Comparison of ENCODE assay signal across 10 mouse cellular contexts in the genomic region with DNA sequence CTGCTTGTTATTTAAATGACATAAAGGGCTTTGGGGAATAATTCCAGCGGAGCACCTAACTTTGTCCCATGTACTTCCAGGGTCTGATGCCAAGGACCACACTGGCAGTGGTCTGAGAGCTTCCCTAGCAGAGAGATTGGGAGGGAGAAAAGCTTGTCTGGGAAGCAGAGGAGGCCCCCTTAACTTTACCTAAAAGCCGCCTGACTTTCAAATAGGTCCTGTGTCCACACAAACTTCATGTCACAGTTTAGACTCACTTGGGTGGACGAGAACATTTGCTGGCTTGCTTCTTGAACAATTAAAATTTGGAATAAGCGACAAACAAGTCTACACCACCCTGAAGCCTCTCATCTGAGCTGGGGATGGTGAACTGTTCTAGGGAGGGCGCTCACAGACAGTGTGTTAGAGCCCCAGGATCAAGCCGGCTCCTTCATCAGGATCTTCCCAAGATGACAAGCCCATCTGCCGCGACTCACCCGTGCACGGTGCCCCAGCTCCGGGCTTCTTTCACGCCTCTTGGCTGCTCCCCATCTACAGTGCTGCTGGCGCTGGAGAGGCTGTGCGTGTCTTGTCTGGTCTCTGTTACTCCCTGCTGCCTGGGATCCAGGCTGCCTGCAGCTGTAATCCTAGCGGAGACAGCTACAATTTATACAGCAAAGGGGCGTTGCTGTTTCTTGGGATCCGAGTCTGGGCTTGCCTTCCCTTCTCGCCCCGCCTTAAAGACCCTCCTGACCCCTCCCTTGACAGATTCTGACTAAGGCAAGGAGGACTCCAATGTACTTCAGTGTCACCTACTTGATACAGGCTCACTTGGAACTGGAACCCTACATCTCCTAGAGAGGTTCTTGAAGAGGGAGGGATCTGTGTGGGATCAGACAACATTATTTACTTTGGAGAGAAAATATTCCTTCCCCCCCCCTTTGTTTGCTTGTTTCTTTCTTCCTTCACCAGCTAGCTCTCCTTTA. TPM values are rescaled to one million over a fixed set of nuclear protein-coding genes. Genes with fewer than 3 reads are reported as not detected.
DNase-seq lines count a peak whose midpoint lies in the region; ATAC-seq and TF ChIP-seq lines count a peak whose summit lies in the region.
"Had no signal": no experiment of that assay in that cellular context is flagged by ENCODE, and none has a peak within 500 bp of the region (broad histone marks: within the 10 kb centered on the region; RNA-seq: fewer than 3 reads in every experiment).

TSS of gene Agtr1b (minus strand) at position 620 of the 965 bp plus-strand sequence.

- DNase-seq in heart, adult 18-20 months: no peak
- peak; percentile 48 for DNase-seq in R1 (ENCODE audit: low read depth, low spot score)
- DNase-seq in hindbrain, postnatal 0 days (ENCODE audit: low spot score): peak; percentile 48
- DNase-seq in midbrain, postnatal 0 days (ENCODE audit: low spot score): peak; percentile 35
- no peak for DNase-seq in thymus, postnatal 14 days
- no peak for DNase-seq in ovary, postnatal 36 days (ENCODE audit: low spot score)

- WGBS in heart, embryonic 14.5 days: 11% methylated on average over 19 of the region's 19 CpGs
- 11% methylated on average over 19 of the region's 19 CpGs for WGBS in embryonic facial prominence, embryonic 12.5 days
- 10% methylated on average over 19 of the region's 19 CpGs for WGBS in hindbrain, postnatal 0 days
- WGBS in midbrain, postnatal 0 days: 9% methylated on average over 19 of the region's 19 CpGs

- H3K27ac ChIP-seq in heart, embryonic 14.5 days (replicated peaks in 1 of 2; ENCODE audit: control insufficient read depth in 1 of 2, insufficient read depth in 1 of 2, low read depth in 2 of 2, low read length in 2 of 2): no peak within 1 kb of the TSS
- H3K27ac ChIP-seq in embryonic facial prominence, embryonic 12.5 days: no peak within 1 kb of the TSS
- no peak within 1 kb of the TSS for H3K27ac ChIP-seq in hindbrain, postnatal 0 days
- H3K27ac ChIP-seq in midbrain, postnatal 0 days (ENCODE audit: low read depth, low read length): no peak within 1 kb of the TSS

- H3K27me3 ChIP-seq in heart, embryonic 14.5 days (ENCODE audit: control insufficient read depth, insufficient read depth, low read length): no peaks in the 10 kb centered on the region
- no peaks in the 10 kb centered on the region for H3K27me3 ChIP-seq in embryonic facial prominence, embryonic 12.5 days
- no peaks in the 10 kb centered on the region for H3K27me3 ChIP-seq in hindbrain, postnatal 0 days (ENCODE audit: insufficient read depth, low read length)
- no peaks in the 10 kb centered on the region for H3K27me3 ChIP-seq in midbrain, postnatal 0 days (ENCODE audit: insufficient read depth, low read length)

- no peaks in the 10 kb centered on the region for H3K36me3 ChIP-seq in heart, embryonic 14.5 days (ENCODE audit: control insufficient read depth, insufficient read depth, low read length)
- no peaks in the 10 kb centered on the region for H3K36me3 ChIP-seq in embryonic facial prominence, embryonic 12.5 days
- no peaks in the 10 kb centered on the region for H3K36me3 ChIP-seq in hindbrain, postnatal 0 days (ENCODE audit: insufficient read depth, low read length)
- no peaks in the 10 kb centered on the region for H3K36me3 ChIP-seq in midbrain, postnatal 0 days (ENCODE audit: insufficient read depth, low read length)

- ATAC-seq in heart, embryonic 14.5 days (ENCODE audit: insufficient number of reproducible peaks, insufficient read depth, low FRiP score, low read depth): no peak
- ATAC-seq in embryonic facial prominence, embryonic 12.5 days (ENCODE audit: insufficient number of reproducible peaks, insufficient read depth, low FRiP score, low TSS enrichment): peak; percentile 83; the same call in 1 of the 2 replicates
- peak; percentile 89 for ATAC-seq in hindbrain, postnatal 0 days
- ATAC-seq in midbrain, postnatal 0 days (ENCODE audit: low FRiP score): peak; percentile 71; the same call in 1 of the 2 replicates
- ATAC-seq: Patski had no signal

- peak within 1 kb of the TSS; percentile 64 for H3K4me2 ChIP-seq in heart, embryonic 14.5 days (ENCODE audit: low read length)
- H3K4me2 ChIP-seq in embryonic facial prominence, embryonic 12.5 days (replicated peaks): peak within 1 kb of the TSS; percentile 51
- H3K4me2 ChIP-seq in hindbrain, postnatal 0 days (ENCODE audit: low read depth, low read length): peak within 1 kb of the TSS; percentile 63
- peak within 1 kb of the TSS; percentile 43 for H3K4me2 ChIP-seq in midbrain, postnatal 0 days (ENCODE audit: low read depth, low read length, poor library complexity, severe bottlenecking)

- H3K4me3 ChIP-seq in heart, embryonic 14.5 days (ENCODE audit: control insufficient read depth in 1 of 2, insufficient read depth in 1 of 2, low read depth in 1 of 2, low read length in 2 of 2): peak within 1 kb of the TSS; percentile 25 to 29
- H3K4me3 ChIP-seq in embryonic facial prominence, embryonic 12.5 days: peak within 1 kb of the TSS; percentile 30
- peak within 1 kb of the TSS; percentile 33 for H3K4me3 ChIP-seq in hindbrain, postnatal 0 days (ENCODE audit: low read length)
- peak within 1 kb of the TSS; percentile 26 for H3K4me3 ChIP-seq in midbrain, postnatal 0 days (ENCODE audit: low read depth, low read length)

- H3K4me1 ChIP-seq in heart, embryonic 14.5 days (ENCODE audit: control insufficient read depth in 2 of 2, insufficient read depth in 2 of 2, low read length in 2 of 2): no peaks in the 10 kb centered on the region
- no peaks in the 10 kb centered on the region for H3K4me1 ChIP-seq in embryonic facial prominence, embryonic 12.5 days
- H3K4me1 ChIP-seq in hindbrain, postnatal 0 days (ENCODE audit: insufficient read depth, low read length): no peaks in the 10 kb centered on the region
- no peaks in the 10 kb centered on the region for H3K4me1 ChIP-seq in midbrain, postnatal 0 days (ENCODE audit: insufficient read depth, low read length)

- no peak for TF ChIP-seq CTCF in hindbrain, postnatal 0 days (IDR thresholded peaks at IDR 0.05; ENCODE audit: low read depth)
- TF ChIP-seq CTCF in midbrain, postnatal 0 days (IDR thresholded peaks at IDR 0.05): no peak

- H3K9me3 ChIP-seq in heart, embryonic 14.5 days (ENCODE audit: control insufficient read depth, low read length): no peaks in the 10 kb centered on the region
- no peaks in the 10 kb centered on the region for H3K9me3 ChIP-seq in embryonic facial prominence, embryonic 12.5 days
- no peaks in the 10 kb centered on the region for H3K9me3 ChIP-seq in hindbrain, postnatal 0 days (ENCODE audit: low read length)
- H3K9me3 ChIP-seq in midbrain, postnatal 0 days (ENCODE audit: low read length): no peaks in the 10 kb centered on the region

- no peak within 1 kb of the TSS; the same call in 1 of the 2 replicates for H3K9ac ChIP-seq in heart, embryonic 14.5 days (ENCODE audit: low read length)
- no peak within 1 kb of the TSS for H3K9ac ChIP-seq in embryonic facial prominence, embryonic 12.5 days
- H3K9ac ChIP-seq in hindbrain, postnatal 0 days (replicated peaks; ENCODE audit: low read length): 0 out of 2 replicates have a peak within 1 kb of the TSS, but pooled peaks have one; percentile 43
- H3K9ac ChIP-seq in midbrain, postnatal 0 days (replicated peaks; ENCODE audit: low read length, poor library complexity, severe bottlenecking): no peak within 1 kb of the TSS; the same call in 1 of the 2 replicates

RNA-seq across cellular contexts. Expression of gene Agtr1b, which starts in this region (rescaled TPM):
- not detected in 2 replicates for polyA plus RNA-seq in heart, embryonic 14.5 days (2014; fragmentation: Nextera tagmentation; extraction: Ambion mirVana)
- not detected for total RNA-seq in heart, adult 18-20 months (2021)
- 0.10 and 0.12 TPM in 2 replicates for polyA plus RNA-seq in embryonic facial prominence, embryonic 12.5 days (2016; fragmentation: Nextera tagmentation; extraction: Ambion mirVana)
- 0.21 TPM in 1 of 2 replicates, not detected in the other for total RNA-seq in hindbrain, postnatal 0 days (2014; rRNA removed)
- 0.31 and 0.34 TPM in 2 replicates for polyA plus RNA-seq in hindbrain, postnatal 0 days (2015; fragmentation: Nextera tagmentation; extraction: Ambion mirVana)
- 0.11 TPM in 1 of 2 replicates, not detected in the other for total RNA-seq in midbrain, postnatal 0 days (2014; rRNA removed)
- polyA plus RNA-seq in midbrain, postnatal 0 days (2015; fragmentation: Nextera tagmentation; extraction: Ambion mirVana): 0.16 and 0.37 TPM in 2 replicates
- total RNA-seq: hematopoietic stem cell, adult 5-6 weeks had no signal
- polyA plus RNA-seq: Patski had no signal

Comparison
In these comparisons a context has a peak if more than half of its experiments do, and no peak if none do; other contexts are left out.
1. Peak in ATAC-seq, H3K4me3 ChIP-seq and H3K4me2 ChIP-seq in embryonic facial prominence, embryonic 12.5 days; RNA of the gene not detected or under 1 TPM.
2. Peak in DNase-seq, ATAC-seq, H3K4me3 ChIP-seq, H3K9ac ChIP-seq and H3K4me2 ChIP-seq in hindbrain, postnatal 0 days; RNA of the gene not detected or under 1 TPM.
3. Peak in DNase-seq, ATAC-seq, H3K4me3 ChIP-seq and H3K4me2 ChIP-seq in midbrain, postnatal 0 days; RNA of the gene not detected or under 1 TPM.